Mouse (Mus musculus): Measurements from ENCODE around the gene Arhgef25.

The Arhgef25 gene

GRCm38 (mm10) chr10:127154241-127154640 lies 35.6 kb downstream of the Arhgef25 start:
- ChIA-PET CTCF (interaction anchor here in 2 of 4 experiments (1.1 to 2.3 kb wide), 2 partner anchors 11 to 16 kb away, joined by 3 to 11 read pairs; partner anchors contain the start of gene B4galnt1 (in 1 of the 2)), POLR2A (interaction anchor here in 3 of 4 experiments (0.5 to 1.7 kb wide), 9 partner anchors 8 to 60 kb away, joined by 3 to 5 read pairs (median 3); partner anchors contain the start of genes B4galnt1 (in 2 of the 3) and Pip4k2c (in 1 of the 3))

DNA sequence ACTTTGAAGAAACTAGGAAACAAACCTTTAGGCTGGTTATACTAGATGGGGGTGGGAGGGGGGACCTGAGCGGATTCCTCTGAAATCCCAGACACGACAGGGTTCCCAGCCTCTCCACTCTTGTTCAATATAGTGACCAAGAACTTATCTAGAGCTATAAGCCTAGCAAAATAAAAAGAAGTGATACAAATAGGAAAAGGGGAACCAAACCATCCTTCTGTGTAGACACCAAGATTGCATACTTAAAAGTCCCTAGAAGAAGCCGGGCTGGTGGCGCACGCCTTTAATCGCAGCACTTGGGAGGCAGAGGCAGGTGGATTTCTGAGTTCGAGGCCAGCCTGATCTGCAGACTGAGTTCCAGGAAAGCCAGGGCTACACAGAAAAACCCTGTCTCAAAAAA lies 36.6 kb downstream of the Arhgef25 start:
- POLR2A ChIA-PET = interaction anchor here in 2 of 4 experiments (0.6 to 1.7 kb wide), 8 partner anchors 10 to 83 kb away, joined by 3 to 5 read pairs (median 3); partner anchors contain the start of genes B4galnt1 (in 1 of the 2) and Pip4k2c (in 1 of the 2)
- CTCF ChIA-PET = interaction anchor here in 3 of 4 experiments (0.6 to 2.3 kb wide), 3 partner anchors 12 to 180 kb away, joined by 3 to 11 read pairs (median 4); partner anchors contain the start of gene B4galnt1 (in 1 of the 3)

- ChIA-PET CTCF (interaction anchor here in 2 of 4 experiments (0.6 to 2.3 kb wide), 2 partner anchors 18 to 181 kb away, joined by 4 to 11 read pairs; no protein-coding TSS in a partner anchor), POLR2A (interaction anchor here in 2 of 4 experiments (0.6 to 1.6 kb wide), 4 partner anchors 59 to 460 kb away, joined by 3 to 4 read pairs (median 4); partner anchors contain the start of gene Pip4k2c (in 1 of the 2))
Observed at GRCm38 (mm10) chr10:127152556-127152955, 37.3 kb downstream of the Arhgef25 start.

- ChIA-PET CTCF (interaction anchor here in 1 of 4 experiments (0.6 kb wide), 1 partner anchor 922 kb away, joined by 3 read pairs; no protein-coding TSS in a partner anchor), POLR2A (interaction anchor here in 1 of 4 experiments (1.1 to 1.2 kb wide), 2 partner anchors 30 to 187 kb away, joined by 3 read pairs; partner anchors contain the start of gene Os9)
Observed at GRCm38 (mm10) chr10:127151233-127151632, 38.6 kb downstream of the Arhgef25 start.

DNA sequence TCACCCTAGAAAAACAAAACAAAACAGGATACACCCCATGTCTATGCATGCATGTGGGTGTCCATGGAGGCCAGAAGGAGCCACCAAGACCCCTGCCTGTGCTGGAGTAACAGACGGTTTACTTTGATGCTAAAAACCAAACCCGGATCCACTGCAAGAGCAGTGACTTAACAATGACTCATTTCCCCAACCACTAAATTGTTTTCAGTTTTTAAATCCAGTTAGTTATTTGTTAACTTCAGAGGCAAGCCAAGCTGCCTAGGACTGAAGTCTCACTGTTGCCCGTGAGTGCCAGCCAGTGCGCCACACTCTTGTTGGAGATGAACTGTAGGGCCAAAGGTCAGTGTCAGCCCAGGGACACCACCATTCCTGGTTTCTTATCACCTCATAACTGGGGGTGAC lies 39.4 kb downstream of the Arhgef25 start:
- CTCF ChIA-PET = interaction anchor here in 1 of 4 experiments (0.5 kb wide), 1 partner anchor 40 kb away, joined by 7 read pairs; no protein-coding TSS in a partner anchor
- POLR2A ChIA-PET = interaction anchor here in 1 of 4 experiments (1.1 to 1.2 kb wide), 2 partner anchors 30 to 188 kb away, joined by 3 read pairs; partner anchors contain the start of gene Os9

DNA sequence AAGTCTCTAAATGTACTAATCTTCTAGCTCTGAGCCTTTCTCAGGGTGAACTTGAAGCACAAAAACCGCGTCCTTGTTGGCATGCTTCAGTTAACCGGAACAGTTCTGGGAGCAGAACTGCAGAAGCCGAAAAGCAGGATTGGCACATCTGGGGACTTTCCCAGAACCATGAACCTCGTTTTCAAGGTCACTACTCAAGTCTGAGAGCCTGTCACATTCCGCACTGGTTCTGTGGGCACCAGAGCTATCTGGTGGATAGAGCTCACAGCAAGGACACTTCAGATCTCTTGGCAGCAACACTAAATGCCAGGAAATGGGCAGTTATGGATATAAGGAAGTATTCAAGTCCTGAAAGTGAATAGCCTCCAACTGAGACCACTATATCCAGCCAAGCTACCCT lies 42.7 kb downstream of the Arhgef25 start:
- POLR2A ChIA-PET = interaction anchor here in 2 of 4 experiments (0.8 to 1.6 kb wide), 4 partner anchors 19 to 175 kb away, joined by 3 to 6 read pairs (median 3); partner anchors contain the start of gene Os9 (in 1 of the 2)

GRCm38 (mm10) chr10:127145303-127145702 lies 44.6 kb downstream of the Arhgef25 start:
- ChIA-PET POLR2A (interaction anchor here (0.6 to 1.7 kb wide), 15 partner anchors 9 to 131 kb away, joined by 3 to 6 read pairs (median 4); partner anchors contain the start of gene Os9 (in 2 of the 4)), CTCF (interaction anchor here in 3 of 4 experiments (0.6 to 2.0 kb wide), 10 partner anchors 10 to 247 kb away, joined by 3 to 7 read pairs (median 4); partner anchors contain the start of genes B4galnt1 (in 2 of the 3) and Os9 (in 1 of the 3))

More for the DNA sequence above, 42.7 kb downstream of the Arhgef25 start:
- CTCF ChIA-PET = interaction anchor here in 2 of 4 experiments (0.7 to 1.5 kb wide), 2 partner anchors 23 to 362 kb away, joined by 3 to 5 read pairs; no protein-coding TSS in a partner anchor

GRCm38 (mm10) chr10:127144536-127144935 lies 45.3 kb downstream of the Arhgef25 start:
- CTCF ChIA-PET = interaction anchor here in 3 of 4 experiments (0.7 to 2.0 kb wide), 5 partner anchors 10 to 309 kb away, joined by 3 to 6 read pairs (median 3); no protein-coding TSS in a partner anchor
- POLR2A ChIA-PET = interaction anchor here in 1 of 4 experiments (0.7 to 1.7 kb wide), 3 partner anchors 16 to 116 kb away, joined by 3 to 6 read pairs (median 4); no protein-coding TSS in a partner anchor

DNA sequence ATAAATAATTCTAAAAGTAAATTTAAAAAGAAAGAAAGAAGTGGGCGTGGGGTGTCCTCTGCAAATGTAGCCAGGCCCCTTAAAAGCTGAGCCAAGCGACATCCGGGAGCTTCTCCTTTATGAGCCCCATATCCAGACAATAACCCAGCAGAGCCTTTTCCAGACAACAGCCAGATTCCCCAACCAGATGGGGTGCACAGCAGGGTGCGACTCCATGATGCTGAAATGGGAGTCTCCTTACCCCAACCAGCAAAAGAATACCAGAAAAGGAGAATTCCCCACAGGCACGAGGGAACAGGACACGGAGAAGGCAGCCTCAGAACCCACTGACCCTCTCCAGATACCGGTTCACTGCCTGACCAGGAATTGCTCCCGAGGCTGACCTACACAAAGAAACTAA lies 46.7 kb downstream of the Arhgef25 start:
- ChIA-PET CTCF (interaction anchor here in 2 of 4 experiments (0.9 to 2.0 kb wide), 5 partner anchors 9 to 310 kb away, joined by 3 to 6 read pairs (median 4); no protein-coding TSS in a partner anchor), POLR2A (interaction anchor here in 3 of 4 experiments (0.7 to 1.5 kb wide), 5 partner anchors 10 to 77 kb away, joined by 3 to 5 read pairs (median 4); no protein-coding TSS in a partner anchor)

DNA sequence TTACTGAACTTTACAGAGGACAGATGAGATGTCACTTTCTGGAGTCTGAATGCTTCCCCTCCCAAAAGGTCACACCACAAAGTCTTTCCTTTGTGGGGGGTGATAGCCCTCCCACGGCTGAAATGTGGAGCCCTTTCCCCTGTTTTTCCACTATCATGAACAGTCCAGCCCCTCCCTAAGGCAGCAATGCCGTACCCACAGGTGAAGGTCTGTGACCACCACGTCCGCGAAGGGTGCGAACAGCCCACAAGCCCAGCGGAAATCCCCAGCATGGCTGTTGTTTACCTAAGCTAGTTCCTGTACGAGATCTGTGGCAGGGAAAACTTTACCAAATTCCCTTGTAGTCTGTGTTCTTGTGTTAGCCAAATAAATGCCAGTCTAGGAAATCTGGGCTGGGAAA lies 48.4 kb downstream of the Arhgef25 start:
- POLR2A ChIA-PET = interaction anchor here in 3 of 4 experiments (0.7 to 1.8 kb wide), 4 partner anchors 9 to 95 kb away, joined by 3 to 6 read pairs (median 4); partner anchors contain the start of gene Os9 (in 1 of the 3)
- CTCF ChIA-PET = interaction anchor here in 1 of 4 experiments (1.0 to 1.7 kb wide), 2 partner anchors 18 to 19 kb away, joined by 3 read pairs; no protein-coding TSS in a partner anchor

DNA sequence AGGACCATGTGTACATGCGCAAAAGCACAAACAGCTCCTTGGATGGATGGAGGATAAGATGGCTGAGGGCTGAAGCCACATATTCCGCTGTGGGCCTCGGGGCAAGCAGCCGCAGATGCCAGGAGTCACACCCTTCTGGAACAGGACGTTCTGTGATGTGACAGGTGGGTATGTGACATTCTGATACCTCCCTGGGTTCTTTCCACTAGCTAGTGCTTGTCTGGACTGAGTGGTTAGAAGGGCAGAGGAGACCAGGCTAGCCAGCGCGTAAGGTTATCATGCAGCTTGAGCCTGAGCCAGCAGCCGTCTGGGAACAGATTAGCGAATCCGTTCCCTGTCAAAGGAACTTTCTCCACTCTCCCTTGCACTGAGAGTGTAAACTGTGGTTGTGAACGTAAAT lies 48.9 kb downstream of the Arhgef25 start:
- ChIA-PET CTCF (interaction anchor here in 1 of 4 experiments (1.0 kb wide), 1 partner anchor 18 kb away, joined by 3 read pairs; no protein-coding TSS in a partner anchor), POLR2A (interaction anchor here in 3 of 4 experiments (0.6 to 1.8 kb wide), 8 partner anchors 9 to 925 kb away, joined by 3 to 6 read pairs (median 4); partner anchors contain the start of gene Os9 (in 1 of the 3))

GRCm38 (mm10) chr10:127138328-127139141 lies 51.3 kb downstream of the Arhgef25 start:
- ChIA-PET POLR2A (interaction anchor here in 1 of 4 experiments (1.4 kb wide), 1 partner anchor 11 kb away, joined by 3 read pairs; no protein-coding TSS in a partner anchor), CTCF (interaction anchor here in 1 of 4 experiments (0.6 kb wide), 1 partner anchor 148 kb away, joined by 3 read pairs; no protein-coding TSS in a partner anchor)

DNA sequence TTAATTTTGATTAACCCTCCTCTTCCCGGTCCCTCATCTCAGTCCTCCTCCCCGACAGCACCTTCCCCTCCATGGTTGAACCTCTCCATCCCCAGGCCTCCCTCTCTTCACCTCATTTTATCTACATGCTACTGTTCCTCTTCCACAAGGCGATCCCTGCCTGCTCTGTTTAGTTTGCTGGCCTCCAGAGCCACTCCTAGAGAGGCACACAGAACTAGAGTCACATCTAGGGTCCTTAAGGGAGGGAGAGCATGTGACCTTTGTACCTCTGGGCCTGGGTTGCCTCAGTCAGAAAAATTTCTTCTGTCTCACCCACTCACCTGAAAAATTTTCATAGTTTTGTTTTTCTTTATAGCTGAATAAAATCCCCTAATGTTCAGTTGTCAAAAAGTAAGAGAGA lies 52.0 kb downstream of the Arhgef25 start:
- POLR2A ChIA-PET = interaction anchor here in 1 of 4 experiments (1.4 kb wide), 1 partner anchor 11 kb away, joined by 3 read pairs; no protein-coding TSS in a partner anchor
- CTCF ChIA-PET = no interaction called here

- POLR2A ChIA-PET = interaction anchor here in 2 of 4 experiments (0.8 to 1.1 kb wide), 2 partner anchors 9 to 190 kb away, joined by 3 to 4 read pairs; no protein-coding TSS in a partner anchor
- CTCF ChIA-PET = interaction anchor here in 1 of 4 experiments (1.2 kb wide), 1 partner anchor 34 kb away, joined by 4 read pairs; no protein-coding TSS in a partner anchor
Observed at GRCm38 (mm10) chr10:127136510-127136909, 53.4 kb downstream of the Arhgef25 start.

- CTCF ChIA-PET = interaction anchor here in 3 of 4 experiments (0.6 to 1.7 kb wide), 5 partner anchors 9 to 867 kb away, joined by 3 to 9 read pairs (median 4); partner anchors contain the start of gene Os9 (in 1 of the 3)
- POLR2A ChIA-PET = interaction anchor here in 2 of 4 experiments (0.6 to 1.4 kb wide), 2 partner anchors 26 to 36 kb away, joined by 3 read pairs; no protein-coding TSS in a partner anchor
Observed at GRCm38 (mm10) chr10:127135118-127135836, 54.6 kb downstream of the Arhgef25 start.

DNA sequence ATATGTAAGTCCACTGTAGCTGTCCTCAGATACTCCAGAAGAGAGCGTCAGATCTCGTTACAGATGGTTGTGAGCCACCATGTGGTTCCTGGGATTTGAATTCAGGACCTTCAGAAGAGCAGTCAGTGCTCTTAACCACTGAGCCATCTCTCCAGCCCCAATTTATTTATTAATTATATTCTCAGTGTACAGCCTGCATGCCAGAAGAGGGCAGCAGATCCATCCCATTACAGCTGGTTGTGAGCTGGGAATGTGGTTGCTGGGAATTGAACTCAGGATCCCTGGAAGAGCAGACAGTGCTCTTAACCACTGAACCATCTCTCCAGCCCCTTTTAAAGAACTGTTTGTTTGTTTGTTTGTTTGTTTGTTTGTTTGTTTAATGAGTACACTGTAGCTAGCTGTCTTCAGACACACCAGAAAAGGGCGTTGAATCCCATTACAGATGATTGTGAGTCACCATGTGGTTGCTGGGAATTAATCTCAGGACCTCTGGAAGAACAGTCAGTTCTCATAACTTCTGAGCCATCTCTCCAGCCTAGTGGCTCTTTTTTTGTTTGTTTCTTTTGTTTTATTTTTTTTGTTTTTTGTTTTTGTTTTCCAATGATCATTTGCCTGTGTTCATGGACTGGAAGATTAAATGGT lies 55.4 kb downstream of the Arhgef25 start:
- ChIA-PET POLR2A (interaction anchor here in 3 of 4 experiments (0.6 to 2.8 kb wide), 5 partner anchors 26 to 36 kb away, joined by 3 to 8 read pairs (median 3); partner anchors contain the start of gene B4galnt1 (in 1 of the 3)), CTCF (interaction anchor here in 3 of 4 experiments (0.6 to 1.7 kb wide), 8 partner anchors 10 to 867 kb away, joined by 3 to 9 read pairs (median 3); partner anchors contain the start of gene Os9 (in 2 of the 3))

Data from embryonic stem cell, embryonic (primary cell).